Mouse (Mus musculus) thymus, adult 2 months (tissue): ENCODE data around the gene Aff3.

Experiments used
- CTCF ChIP-seq: fragments of 200-500 bp; IDR thresholded peaks from 2 replicates; pipeline ENCODE4 v1.5.1; 2012; ENCODE audit warnings: mild to moderate bottlenecking, control low read depth, low read length, moderate library complexity, borderline replicate concordance; ENCODE audit not compliant: control insufficient read depth, poor library complexity, insufficient read depth; ENCODE audit errors: extremely low read depth
- POLR2A ChIP-seq: fragments of 200-500 bp; IDR thresholded peaks from 2 replicates; pipeline ENCODE4 v1.6.1; 2012; ENCODE audit warnings: mild to moderate bottlenecking, low read length, control low read depth, moderate library complexity; ENCODE audit not compliant: control insufficient read depth, poor library complexity, insufficient read depth; ENCODE audit errors: extremely low read depth

DNA sequence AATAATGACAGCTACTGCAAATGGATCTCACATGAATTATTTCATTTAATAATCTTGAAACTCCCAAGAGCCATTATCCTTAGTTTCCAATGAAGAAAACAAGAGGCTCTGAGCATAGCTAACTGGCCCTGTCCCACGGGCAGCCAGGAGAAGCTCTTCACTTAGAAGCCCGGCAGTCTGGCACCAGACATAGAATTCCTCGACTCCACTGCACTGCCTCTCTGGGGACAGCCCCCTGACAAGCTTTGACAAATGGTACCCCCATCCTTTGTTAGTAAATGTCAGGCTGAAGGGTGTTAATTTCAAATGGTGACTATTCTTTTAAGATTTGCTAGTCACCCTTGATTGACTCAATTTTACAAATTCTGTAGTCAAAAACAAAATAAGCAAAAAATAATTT is 120.3 kb downstream of the Aff3 start:
- TF ChIP-seq CTCF (no peak), POLR2A (no peak)
